Mouse (Mus musculus): ENCODE measurements at regions not wholly inside any gene's neighbourhood (a gene's known extent, or its start where the extent isn't known, plus 50 kb on each side); places are given as distances from the start of the nearest gene placed in this dataset.

DNA sequence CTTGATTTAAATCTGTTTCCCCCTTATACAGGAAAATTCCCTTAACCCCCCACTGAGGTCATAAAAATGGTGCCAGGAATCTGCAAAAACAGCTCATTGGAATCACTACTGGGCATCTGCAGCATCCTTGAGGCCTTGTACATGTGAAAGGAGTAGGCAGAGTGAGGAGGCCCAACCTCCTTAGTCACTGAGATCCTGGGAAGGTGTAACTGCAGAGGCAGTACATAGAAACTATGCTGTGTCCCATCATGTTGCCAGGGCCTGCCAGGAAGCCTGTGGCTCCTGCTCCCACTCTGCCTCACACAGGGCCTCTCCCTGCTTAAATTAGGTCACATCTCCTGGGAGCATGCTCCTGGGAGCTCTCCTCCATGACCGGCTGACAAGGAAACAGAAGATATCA is 85.7 kb upstream of the Gm9972 start:
- DNase-seq, result no peak

- no peak for DNase-seq
Observed at GRCm38 (mm10) chr11:42954169-42954568, 81.4 kb upstream of the Gm9972 start.

GRCm38 (mm10) chr11:42965732-42966131 is 69.8 kb upstream of the Gm9972 start:
- no peak for DNase-seq

- no peak for DNase-seq
Observed at GRCm38 (mm10) chr11:42978245-42978644, 57.3 kb upstream of the Gm9972 start.

All from adrenal gland, postnatal 25 days (tissue).